Mouse (Mus musculus) layer of hippocampus, postnatal 25 days (tissue): Measurements from ENCODE around the gene Lats2. TPM values are rescaled to one million over a fixed set of nuclear protein-coding genes. Genes with fewer than 3 reads are reported as not detected.
"Not testable (repeated sequence)": the region's sequence is repeated elsewhere in the genome, so short reads cannot be mapped to it uniquely, and the experiment has no call there.

Source experiments
- DNase-seq, 2 experiments: peaks; one replicate each; pipeline ENCODE4 v3.0.0; 2022; ENCODE audit warnings: mixed read lengths in 2 of 2, low spot score in 1 of 2; ENCODE audit errors: extremely low spot score in 1 of 2
- microRNA-seq, 2 experiments: library from miRNA; unstranded; fragments of <30 nt; microRNA quantifications; one replicate each; pipeline ENCODE4 v1.2.0; 2021
- total RNA-seq, 2 experiments: library from RNA; stranded (reverse); gene quantifications; 2 replicates each; pipeline ENCODE4 v1.2.3; 2021

The Lats2 gene
- total RNA-seq, 2 experiments from 2014 or later = 36.8 to 43.0 TPM

DNA sequence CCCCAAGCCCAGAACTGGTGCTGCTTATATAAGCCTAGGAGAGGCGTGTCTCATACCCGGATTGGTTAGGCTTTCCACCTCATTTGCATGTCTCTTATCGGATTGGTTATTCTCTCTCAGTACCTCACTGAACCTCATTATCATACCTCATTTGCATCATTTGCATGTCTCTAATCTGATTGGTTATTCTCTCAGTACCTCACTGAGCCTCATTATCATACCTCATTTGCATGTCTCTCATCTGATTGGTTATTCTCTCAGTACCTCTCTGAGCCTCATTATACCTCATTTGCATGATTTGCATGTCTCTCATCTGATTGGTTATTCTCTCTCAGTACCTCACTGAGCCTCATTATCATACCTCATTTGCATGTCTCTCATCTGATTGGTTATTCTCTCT is 101.7 kb downstream of the Lats2 start:
- not testable (repeated sequence) for DNase-seq

DNA sequence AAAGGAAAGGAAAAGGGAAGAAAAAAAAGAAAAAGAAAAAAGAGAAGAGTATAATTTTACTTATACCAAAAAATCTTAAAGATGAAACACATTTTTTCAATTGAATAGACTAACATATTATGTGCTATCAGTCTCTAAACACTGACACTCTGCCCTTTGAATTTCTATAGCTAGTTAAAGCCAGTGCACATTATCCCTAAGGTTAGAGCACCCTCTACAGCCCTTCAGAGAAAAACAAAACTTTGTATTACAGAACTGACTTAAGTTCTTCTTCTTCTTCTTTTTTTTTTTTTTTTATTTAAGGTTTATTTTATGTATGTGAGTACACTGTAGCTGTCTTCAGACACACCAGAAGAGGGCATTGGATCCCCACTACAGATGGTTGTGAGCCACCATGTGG is 108.7 kb downstream of the Lats2 start:
- DNase-seq = no peak

DNA sequence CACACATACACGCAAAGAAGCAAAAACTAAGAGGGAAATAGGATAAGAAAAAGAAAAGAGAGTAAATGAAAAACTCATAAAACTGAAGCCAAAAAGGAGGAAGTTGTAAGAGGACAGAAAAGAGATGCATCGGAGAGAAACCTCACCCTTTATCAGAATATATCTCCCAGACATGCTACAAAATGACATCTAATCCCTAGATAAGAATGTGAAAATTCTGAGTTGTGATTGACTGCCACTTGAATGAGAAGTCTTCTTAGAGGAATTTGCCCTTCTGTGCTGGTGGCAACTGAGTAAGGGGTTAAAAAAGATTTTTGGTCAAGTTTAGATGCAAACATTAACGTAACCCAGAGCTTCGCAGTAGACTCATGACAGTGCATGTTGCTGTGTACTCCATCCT is 112.0 kb downstream of the Lats2 start:
- DNase-seq = no peak

Small RNA genes lying within 50 kb of the gene (microRNA-seq; reads per million reads assigned to microRNA genes)
- gene Mir3077 = 2.6 to 3.1 reads per million in 2 experiments

Other genes with a start within 250 kb of the Lats2 start
- gene Il17d, start 233.6 kb downstream of the Lats2 start, total RNA-seq = 10 to 100 TPM; 12.1 to 12.8 TPM
- 10 to 100 TPM; 37.7 to 42.4 TPM for gene Eef1akmt1, start 186.8 kb downstream of the Lats2 start, total RNA-seq
- gene Xpo4, start 93.0 kb downstream of the Lats2 start, total RNA-seq = 10 to 100 TPM; 11.8 to 15.4 TPM
- gene Gm49361, start 12.3 kb downstream of the Lats2 start, total RNA-seq = 1 to 10 TPM in 1 of 2 experiments, under 1 TPM in 1; 0.92 to 4.6 TPM
- 10 to 100 TPM; 42.8 to 50.1 TPM for gene Sap18, start 39.8 kb upstream of the Lats2 start, total RNA-seq
- gene Ska3, start 67.8 kb upstream of the Lats2 start, total RNA-seq = under 1 TPM; 0.63 to 0.81 TPM
- 10 to 100 TPM; 89.6 to 90.0 TPM for gene Mrpl57, start 67.8 kb upstream of the Lats2 start, total RNA-seq
- gene Zdhhc20, start 131.9 kb upstream of the Lats2 start, total RNA-seq = 10 to 100 TPM; 33.1 to 35.5 TPM
- 10 to 100 TPM; 19.1 to 20.4 TPM for gene Micu2, start 240.9 kb upstream of the Lats2 start, total RNA-seq